Mouse (Mus musculus) kidney, adult 8-10 months (tissue): ENCODE results near the gene Sgta.
"Not testable (repeated sequence)": the region's sequence is repeated elsewhere in the genome, so short reads cannot be mapped to it uniquely, and the experiment has no call there.

Experiments used
- DNase-seq, 2 experiments: peaks; one replicate each; pipeline ENCODE4 v3.0.0; 2022

Sgta gene

DNA sequence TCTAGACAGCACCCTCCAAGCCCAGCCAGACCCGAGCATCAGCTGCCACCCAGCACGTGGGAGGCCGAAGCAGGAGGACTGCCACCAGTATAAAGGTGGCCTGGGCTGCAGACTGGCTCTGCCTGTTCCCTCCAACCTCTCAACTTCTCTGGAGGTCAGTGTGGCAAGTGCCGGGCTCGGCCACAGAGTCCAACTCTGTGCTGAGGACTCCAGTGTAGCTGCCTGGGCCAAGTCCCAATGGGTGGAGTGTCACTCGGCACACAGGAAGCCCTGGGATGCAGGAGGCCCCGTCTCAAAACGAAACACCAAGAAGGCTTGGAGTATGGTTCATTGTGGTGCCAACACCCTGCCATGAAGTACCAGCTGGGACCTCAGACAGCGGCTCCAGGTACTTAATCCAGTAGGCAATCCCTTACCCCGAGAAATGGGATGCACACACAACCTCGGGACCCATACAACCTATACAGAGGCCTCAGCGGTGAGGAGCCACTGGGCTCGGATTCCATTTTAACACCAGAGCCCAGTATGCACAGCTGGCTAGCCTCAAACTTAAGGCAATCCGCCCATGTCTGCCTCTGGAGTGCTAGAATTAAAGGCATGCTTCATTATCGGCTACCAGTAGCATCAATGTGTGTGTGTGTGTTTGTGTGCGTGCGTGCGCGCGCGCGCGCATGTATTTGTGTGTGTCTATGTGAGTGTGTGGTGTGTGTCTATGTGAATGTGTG is 2.4 kb downstream of the Sgta start:
- no peak for DNase-seq

DNA sequence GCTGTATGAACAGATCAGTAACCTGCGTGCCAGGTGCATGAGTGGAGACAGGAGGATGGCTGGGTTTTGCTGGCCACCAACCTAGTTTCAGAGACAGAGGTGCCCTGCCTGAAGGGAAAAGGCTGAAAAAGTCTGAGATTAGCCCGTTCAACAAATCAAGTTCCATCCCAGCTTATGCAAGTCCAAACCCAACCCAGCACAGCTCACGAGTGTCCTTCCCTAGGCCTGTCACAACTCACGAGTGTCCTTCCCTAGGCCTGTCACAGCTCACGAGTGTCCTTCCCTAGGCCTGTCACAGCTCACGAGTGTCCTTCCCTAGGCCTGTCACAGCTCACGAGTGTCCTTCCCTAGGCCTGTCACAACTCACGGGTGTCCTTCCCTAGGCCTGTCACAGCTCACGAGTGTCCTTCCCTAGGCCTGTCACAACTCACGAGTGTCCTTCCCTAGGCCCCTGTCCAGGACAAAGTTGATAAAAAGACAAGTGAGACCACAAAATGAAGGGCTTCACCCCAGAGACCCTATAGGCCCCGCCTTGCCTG is 4.1 kb downstream of the Sgta start:
- not testable (repeated sequence) for DNase-seq

DNA sequence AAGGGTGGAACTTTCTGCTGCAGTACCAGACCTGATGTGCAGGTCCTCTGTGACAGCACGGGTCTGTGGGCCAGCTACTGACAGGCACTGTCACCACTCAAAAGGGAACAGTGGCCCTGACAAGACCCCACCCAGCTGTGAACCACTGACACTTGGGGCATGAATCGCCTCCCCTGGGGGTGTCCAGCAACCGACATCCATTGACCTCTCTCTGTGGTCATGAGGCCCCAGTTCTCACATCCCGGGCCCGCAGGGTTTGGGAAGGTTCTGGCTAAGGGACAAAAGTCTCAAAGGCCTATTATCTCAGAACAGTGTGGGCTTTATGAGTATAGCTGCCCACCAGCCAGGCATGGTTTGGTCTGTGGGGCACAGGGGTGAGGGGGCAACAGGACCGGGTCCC is 4.8 kb downstream of the Sgta start:
- DNase-seq, result no peak

DNA sequence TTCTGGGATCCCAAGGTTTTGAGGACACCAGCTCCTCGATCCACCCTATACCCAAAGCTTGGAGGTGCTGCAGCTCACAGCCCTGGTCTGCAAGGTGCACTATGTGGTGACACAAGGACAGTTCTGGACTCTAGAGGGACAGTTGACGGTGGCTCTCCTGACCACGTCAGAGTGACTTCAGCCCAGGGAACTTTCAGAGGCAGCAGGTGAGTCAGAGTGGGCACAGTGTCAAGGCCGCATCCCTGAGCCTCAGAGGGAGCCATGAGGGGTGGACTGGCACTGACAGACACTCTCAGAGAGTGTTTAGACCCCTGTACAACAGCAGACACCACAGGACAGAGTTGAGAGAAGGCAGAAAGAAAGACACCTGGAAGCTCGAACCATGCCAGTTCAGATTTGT is 7.4 kb downstream of the Sgta start:
- DNase-seq, result no peak

DNA sequence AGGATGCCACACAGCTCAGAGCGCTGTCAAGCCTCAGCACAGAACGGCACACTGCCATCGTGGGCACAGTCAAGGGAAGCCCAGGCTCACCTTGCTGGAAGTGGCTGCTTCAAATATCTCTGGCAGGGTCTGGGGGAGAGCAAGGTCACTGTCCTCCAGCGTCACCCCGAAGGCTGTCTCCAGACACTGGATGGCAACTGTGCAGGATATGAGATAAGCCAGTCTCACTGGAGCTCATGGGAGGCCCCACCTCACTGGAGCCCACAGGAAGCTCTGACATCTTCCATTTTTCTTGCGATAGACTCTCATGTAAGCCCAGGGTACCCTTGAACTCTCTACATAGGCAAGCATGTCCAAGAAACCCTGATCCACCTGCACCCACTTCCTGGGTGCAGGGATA is 8.8 kb downstream of the Sgta start:
- no peak for DNase-seq

DNA sequence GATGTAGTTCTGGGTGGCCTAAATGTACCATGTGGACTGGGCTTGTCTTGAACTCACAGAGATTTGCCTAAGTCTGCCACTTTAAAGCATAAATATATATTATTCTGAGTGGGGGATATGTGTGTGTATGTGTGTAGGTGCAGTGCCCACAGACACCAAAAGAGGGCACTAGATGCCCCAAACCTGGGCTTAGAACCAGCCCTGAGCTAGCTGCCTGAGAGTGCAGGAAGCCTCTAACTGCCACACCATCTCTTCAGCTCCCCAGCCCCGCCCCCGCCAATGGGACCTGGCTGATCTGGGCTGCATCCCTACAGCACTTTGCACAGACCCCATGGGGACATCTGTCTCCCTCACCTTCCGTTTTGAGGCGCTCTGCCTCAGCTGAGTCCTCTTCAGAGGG is 9.3 kb downstream of the Sgta start:
- peak in 1 of 2 experiments; percentile 20 for DNase-seq

DNA sequence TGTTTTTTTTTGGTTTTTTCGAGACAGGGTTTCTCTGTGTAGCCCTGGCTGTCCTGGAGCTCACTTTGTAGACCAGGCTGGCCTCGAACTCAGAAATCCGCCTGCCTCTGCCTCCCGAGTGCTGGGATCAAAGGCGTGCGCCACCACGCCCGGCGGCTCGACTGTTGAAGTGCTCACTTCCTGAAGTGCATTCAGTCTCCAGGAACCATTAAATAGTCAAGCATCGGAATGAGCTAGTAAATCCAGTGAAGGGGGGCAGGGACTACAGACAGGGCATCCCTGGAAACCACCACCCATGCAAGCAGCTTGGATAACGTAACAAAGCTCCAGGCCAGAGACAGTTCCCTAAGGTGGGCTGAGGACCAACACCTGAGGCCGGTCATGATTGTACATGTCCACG is 14.7 kb downstream of the Sgta start:
- not testable (repeated sequence) for DNase-seq

DNA sequence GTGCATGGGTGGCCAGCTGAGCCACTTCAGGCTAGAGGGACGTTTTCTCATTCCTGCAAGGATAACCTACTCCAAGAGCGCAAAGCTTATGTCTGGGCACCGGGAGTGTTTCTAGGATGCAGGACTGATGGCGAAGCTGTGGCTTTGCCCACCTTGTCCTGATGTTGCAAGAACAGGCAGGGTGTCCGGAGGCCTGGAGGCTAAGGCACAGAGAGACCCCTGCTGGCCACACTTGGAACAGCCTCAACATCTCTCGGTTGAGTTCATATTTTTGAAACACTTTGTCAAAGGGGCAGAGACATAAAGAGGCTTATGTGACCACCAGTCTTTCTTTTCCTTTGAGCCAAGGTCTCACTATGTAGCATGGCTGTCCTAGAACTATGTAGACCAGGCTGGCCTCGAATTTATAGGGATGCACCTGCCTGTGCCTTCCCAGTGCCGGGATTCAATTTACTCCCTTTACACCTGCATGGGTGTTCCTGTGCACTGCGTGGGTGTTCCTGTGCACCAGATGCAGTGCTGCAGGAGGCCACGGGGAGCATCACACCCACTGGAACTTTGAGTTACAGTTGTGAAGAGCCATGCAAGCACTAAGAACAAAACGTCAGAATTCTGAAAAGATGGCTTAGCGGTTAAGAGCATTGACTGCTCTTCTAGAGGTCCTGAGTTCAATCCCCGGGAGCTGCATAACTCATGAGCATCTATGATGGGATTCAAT is 18.4 kb downstream of the Sgta start:
- peak in 1 of 2 experiments; percentile 68 for DNase-seq

DNA sequence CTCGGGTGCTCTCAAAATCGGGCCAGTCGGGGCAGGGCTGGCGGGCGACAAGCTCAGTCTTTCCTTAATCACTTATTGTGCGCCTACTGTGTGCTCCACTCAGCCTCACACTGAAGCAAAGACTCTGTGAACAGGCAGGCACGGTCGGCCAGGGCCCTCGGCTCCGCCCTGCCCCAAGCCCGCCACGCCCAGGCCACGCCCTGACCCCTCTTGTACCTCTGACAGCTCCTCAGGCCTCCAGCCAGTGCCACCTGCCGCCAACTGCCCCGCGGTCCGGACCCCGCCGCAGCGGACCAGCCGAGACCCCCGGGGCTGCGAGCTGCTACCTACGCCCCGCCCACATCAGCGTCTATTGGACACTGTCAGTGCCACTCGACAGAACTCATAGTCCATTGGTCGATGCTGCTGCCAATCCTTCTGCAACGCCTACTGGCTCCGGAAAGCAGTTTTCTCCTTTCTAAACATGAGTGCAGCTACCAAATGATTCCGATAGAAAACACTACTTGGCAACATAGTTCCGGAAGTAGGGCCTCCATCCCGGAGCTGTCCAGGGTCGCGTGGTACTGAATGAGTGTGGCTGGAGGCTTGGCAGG is 22.9 kb downstream of the Sgta start, which contains the start of gene Slc39a3:
Slc39a3 (minus strand) TSS at position 439 of the 593 bp plus-strand sequence.
- peak; percentile 98 to 100 for DNase-seq

DNA sequence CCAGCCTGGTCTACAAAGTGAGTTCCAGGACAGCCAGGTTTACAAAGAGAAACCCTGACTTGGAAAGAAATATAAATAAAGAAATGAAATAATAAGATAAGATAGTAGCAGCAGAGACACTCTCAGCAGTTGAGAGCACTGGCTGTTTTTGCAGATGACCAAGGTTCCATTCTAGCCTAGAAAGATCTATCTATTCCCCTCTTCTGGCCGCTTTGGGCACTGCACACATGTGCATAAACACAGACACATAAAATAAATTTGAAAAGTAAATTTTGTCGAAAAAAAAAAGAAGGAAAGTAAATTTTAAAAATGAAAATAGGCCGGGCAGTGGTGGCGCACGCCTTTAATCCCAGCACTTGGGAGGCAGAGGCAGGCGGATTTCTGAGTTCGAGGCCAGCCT is 23.7 kb downstream of the Sgta start:
- peak in 1 of 2 experiments; percentile 36 for DNase-seq

DNA sequence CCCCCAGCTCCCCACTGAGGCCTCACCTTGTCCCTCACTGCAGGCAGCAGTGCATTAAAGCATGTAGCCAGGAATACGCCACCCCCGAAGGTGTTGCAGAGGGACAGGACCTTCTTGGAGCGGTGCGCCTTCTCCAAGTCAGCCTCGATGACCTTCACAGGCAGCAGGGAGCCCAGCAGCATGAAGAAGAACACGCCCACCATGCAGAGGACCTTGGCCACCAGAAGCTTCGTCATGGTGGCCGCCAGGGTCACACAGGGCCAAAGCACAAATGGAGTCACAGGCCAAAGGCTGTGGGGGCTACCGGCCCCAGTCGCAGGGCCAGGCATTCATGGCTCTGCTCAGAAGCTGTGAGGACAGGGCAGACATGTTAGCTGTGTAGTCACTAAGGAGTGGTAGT is 26.4 kb downstream of the Sgta start:
- DNase-seq, result no peak

DNA sequence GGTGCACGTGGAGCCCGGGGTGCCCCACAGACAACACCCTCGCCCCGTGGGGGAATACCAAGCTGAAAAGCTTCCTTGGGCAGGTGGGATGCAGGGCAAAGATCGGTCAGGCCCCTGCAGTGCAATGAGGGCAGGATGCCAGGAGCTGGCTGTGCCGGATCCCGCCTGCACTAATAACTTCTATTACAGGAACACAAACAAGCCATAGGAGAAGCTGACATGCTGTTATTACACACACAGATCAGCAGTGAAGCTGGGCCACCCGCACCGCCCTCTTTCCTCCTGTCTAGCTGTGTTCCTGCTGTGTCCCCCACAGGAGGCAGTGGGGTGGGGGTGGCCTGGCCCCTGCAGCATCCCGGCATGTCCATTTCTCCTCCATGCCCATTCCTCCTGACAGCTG is 30.9 kb downstream of the Sgta start:
- DNase-seq, result no peak

DNA sequence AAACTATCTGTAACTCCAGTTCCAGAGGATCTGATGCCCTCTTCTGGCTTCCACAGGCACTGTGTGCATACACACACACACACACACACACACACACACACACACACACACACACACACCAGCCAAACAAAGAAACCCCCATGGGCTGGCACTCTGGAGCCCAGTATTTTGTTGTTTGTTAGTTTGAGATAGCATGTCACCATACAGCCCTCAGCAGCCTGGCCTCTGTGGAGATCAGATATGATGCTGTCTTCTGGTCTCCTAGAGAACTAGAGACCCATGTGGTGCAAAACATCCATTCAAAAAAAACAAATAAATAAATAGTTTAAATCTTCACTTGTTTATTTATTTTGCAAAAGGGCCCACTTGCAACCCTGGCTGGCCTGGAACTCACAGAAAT is 31.8 kb downstream of the Sgta start:
- DNase-seq, result no peak

DNA sequence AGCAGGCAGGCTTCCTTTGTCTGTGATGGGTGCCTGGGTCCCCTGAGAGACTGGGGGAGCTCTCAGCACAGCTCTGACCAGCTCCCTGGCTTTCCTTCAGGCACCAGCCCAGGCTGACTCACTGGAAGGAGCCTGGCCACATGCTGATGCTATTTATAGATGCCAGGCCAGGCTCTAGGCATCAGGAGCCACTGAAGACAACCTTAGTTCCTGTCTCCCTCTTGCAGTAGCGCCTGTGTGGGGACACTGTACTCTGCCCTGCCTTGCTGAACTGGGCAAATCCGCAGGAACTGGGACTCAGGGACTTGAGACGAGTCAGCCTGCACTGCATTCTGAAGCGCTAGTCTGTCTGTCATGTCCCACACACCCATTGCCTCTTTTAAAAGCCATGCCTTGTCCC is 32.6 kb downstream of the Sgta start:
- DNase-seq, result no peak

DNA sequence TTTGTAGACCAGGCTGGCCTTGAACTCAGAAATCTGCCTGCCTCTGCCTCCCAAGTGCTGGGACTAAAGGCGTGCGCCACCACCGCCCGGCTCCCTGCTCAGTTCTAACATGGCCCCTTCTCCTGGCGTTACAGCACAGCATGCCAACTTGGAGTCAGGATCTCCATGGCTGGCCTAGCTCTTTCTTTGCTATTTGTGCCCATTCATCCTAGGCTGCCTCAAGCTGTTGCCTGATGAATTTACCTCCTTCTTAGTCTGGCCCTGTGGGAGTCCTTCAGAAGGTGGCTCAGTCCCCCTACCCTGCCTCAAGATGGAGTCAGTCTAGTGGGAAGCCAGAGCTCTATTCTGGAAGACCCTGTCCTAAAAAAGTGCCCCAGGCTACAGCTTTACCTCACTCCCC is 33.1 kb downstream of the Sgta start:
- no peak for DNase-seq

DNA sequence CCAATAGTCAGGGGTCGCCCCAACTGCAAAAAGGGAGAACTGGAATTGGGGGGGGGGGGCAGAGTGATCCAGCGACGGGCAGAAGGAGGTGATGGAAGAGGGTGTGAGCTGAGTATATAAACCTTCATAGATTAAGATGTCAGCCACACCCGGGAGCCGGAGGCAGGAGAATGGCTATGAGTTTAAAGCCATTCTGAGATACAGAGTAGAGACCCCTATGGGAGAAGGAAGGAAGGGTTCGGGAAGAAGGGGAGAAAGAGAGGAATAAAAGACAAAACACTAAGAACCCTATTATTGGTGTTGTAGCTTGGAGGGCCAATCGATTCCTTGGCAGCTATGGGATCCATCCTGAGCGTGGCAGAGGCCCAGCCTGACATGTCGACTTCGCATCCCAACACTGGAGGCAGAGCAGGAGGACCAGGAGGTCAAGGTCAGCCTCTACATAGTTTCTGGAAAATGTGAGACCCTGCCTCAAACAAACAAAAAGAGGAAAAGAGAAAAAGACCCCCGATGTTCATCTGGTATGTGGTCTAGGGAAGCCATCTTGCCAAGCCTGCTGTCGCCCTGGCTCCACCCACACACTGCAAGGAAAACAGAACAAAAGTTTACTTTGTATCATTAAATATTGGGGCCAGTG is 34.2 kb downstream of the Sgta start, which contains the start of gene Diras1:
Diras1 (minus strand) TSS at position 24 of the 637 bp plus-strand sequence.
- no peak for DNase-seq

DNA sequence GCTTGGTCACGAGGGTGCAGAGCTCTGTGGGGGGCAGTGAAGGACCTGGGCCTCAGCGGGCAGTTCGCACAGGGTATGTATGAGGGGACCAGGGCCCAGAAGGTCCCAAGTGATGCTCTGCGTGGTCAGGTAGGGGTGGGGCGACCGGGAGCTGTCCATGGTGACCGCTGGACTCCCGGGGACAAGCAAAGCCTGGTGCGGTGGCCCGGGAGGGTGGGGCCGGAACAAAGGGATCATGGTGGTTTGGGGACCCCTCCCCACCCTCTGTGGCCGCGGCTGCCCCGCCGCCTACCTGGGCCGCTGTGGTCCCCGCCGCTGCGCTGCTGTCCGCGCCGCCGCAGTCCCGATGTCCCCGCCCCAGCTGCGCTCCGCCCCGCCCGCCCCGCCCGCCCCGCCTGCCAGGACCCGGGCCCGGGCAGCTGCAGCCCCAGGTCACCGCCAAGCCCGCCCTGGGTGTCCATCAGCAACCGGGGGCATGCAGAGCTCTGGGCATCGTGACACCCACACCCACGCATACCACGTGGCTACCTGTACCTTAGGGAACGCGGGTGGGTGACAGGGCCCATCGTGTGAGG is 34.8 kb downstream of the Sgta start:
- DNase-seq, result no peak

DNA sequence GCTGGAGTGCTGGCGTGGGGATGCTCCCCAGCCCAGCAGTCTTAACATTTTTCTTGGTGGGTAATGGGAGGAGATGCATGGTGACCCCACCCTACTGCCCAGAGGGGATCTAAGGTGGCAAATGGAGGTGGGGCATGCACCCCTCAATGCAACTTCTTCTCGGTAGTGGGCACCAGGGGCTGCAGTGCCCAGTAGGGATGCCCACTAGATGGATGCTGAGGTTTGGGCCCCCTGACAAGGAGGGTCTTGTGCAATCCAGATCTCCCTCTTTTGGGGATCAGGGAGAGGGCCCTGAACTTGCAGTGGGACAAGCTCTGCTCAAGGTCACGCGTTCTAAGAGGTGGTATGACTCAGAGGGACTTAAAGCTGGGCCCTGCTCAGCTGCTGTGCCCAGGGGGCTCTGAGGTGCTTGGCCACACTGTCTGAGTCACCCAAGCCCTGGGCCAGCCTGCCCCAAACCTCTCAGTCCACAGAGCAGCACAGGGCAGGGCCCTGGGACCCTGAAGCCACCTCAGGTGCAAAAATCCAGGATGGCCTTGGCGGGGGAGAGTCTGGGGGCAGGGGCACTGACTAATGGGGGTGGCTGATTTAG is 35.5 kb downstream of the Sgta start:
- DNase-seq, result no peak

DNA sequence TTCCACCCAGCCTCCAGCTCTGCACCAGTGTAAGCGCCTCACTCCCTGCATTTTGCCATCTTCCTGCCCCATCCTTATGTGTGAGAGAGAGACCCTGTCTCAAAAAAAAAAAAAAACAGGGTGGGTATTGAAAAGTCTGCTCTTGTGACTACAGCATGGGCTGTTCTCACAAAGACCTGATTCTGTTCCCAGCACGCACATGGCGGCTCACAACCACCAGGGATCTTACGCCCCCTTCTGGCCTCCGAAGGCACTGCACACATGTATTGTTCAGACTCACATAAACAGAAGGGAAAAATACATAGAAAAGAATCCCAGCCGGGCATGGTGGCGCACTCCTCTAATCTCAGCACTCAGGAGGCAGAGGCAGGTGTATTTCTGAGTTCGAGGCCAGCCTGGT is 37.2 kb downstream of the Sgta start:
- DNase-seq, result no peak

DNA sequence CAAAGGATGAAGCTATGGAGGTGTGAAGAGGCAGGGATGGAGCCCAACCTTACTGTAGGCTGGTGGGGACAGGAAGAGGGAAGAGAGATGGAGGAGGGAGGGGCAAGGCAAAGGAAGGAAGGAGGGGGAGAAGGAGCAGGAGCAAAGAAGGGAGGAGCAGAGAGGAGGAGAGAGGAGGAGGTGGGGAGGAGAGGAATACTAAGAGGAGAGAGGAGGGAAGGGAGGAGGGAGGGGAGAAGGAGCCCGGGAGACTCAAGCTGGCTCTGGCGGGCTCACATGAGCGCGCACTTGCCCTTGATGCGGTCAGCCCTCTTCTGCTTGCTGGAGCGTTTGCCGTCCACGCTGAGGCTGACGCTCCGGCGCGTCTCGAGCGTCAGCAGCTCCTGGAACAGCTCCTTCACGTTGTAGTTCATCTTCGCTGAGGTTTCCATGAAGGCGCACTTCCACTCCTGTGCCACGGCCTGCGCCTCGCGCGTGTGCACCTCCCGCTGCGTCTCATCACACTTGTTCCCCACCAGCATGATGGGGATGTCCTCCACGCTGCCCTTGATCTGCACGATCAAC is 38.4 kb downstream of the Sgta start:
- DNase-seq, result no peak

DNA sequence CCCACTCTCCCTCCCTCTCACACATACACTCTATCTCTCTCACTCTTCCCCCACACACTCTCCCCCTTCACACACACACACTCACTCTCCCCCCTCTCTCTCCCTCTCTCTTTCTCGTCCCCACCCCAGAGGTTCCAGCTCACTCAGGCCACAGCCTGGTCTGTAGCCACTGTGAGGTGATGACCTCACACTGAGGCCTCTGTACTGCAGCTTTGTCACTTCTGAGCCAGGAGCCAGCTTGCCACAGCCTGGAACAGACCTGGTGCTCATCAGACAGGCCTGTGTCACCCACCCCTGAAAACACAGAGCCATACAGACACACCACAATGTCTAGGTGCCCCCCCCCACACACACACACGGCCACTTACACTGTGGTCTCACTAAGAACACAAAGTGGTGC is 39.8 kb downstream of the Sgta start:
- no peak for DNase-seq

DNA sequence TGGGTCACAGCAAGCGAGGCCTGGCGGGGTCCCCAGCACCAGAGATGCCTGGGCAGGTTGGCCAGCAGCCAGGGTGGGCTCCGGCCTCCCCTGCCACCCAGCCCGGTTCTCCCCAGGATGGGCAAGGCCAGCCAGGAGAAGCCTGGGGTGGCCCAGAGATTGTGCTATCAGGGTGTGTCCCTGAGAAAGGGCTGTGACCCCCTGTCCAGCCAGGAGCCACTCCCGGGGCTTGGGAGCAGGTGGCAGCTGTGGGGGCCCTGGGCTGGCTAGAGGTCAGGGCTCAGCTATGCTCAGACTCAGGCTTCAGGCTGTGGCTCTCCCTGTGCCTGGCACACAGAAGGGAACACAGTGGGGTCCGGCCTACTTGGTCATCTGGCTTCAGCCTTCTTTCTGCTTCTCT is 40.3 kb downstream of the Sgta start:
- no peak for DNase-seq
